ENCODE assay signal across 28 mouse cellular contexts in the genomic region with DNA sequence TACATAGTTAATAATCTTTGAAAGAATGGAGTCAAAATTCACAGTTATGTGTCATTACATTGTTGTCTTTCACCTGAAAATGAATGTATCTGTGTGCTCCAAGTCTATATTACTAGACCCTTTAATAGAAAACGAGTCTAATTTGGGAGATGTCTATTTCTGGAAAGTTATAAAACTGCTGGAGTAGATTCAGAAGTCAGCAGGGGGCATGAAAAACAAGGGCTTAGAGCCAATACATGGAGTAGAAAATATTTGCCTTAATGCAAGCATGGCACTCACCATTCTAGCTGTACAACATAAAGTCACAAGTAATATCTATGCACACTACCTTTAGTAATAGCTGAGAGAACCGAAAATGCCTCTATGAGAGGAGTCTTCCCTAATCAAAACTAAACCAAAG.
"Had no signal": no experiment of that assay in that cellular context is flagged by ENCODE, and none has a peak within 500 bp of the region (broad histone marks: within the 10 kb centered on the region; RNA-seq: fewer than 3 reads in every experiment).

No protein-coding gene starts in this region.

- H3K27ac ChIP-seq: heart, embryonic 15.5 days; hindbrain, embryonic 10.5 days; hindbrain, embryonic 12.5 days; hindbrain, embryonic 13.5 days; hindbrain, embryonic 14.5 days; hindbrain, embryonic 15.5 days; hindbrain, postnatal 0 days; intestine, embryonic 15.5 days; kidney, embryonic 15.5 days; kidney, postnatal 0 days; layer of hippocampus, adult 2 months; left cerebral cortex, adult 2 months had no signal

- H3K4me3 ChIP-seq: heart, embryonic 15.5 days; hindbrain, embryonic 10.5 days; hindbrain, embryonic 12.5 days; hindbrain, embryonic 13.5 days; hindbrain, embryonic 15.5 days; intestine, embryonic 15.5 days; kidney, embryonic 15.5 days; layer of hippocampus, adult 2 months; left cerebral cortex, adult 2 months had no signal

- DNase-seq: heart, postnatal 10 days; heart, postnatal 14 days; heart, postnatal 36 days; heart, postnatal 4 days; kidney, adult 11 months; kidney, adult 18-20 months; kidney, adult 2 months; kidney, adult 8-10 months; kidney, adult 9 months; kidney, postnatal 10 days; kidney, postnatal 14 days; kidney, postnatal 25 days; kidney, postnatal 36 days; kidney, postnatal 4 days; layer of hippocampus, adult 9-11 months; layer of hippocampus, postnatal 36 days had no signal
